Mouse (Mus musculus): Measurements from ENCODE around the gene Bloc1s4. TPM values are rescaled to one million over a fixed set of nuclear protein-coding genes. Genes with fewer than 3 reads are reported as not detected.

The Bloc1s4 gene
- polyA plus RNA-seq, 1 experiment from 2014 or later: 23.5 TPM

- WGBS: 83% methylated on average over 8 of the region's 8 CpGs
- Histone ChIP-seq H3K27ac (replicated peaks) (no peak overlapping the region), H3K9me3 (replicated peaks) (no peaks in the 10 kb centered on the region), H3K27me3 (ENCODE audit: low read depth, poor library complexity, severe bottlenecking) (no peaks in the 10 kb centered on the region), H3K4me3 (no peak overlapping the region), H3K36me3 (no peaks in the 10 kb centered on the region), H3K4me1 (no peaks in the 10 kb centered on the region)
- no peak for DNase-seq (ENCODE audit: low spot score)
Observed at GRCm38 (mm10) chr5:36736009-36736408, 12.4 kb downstream of the Bloc1s4 start.

GRCm38 (mm10) chr5:36735106-36735505 is 13.3 kb downstream of the Bloc1s4 start:
- DNase-seq (ENCODE audit: low spot score): no peak
- 94% methylated on average over 6 of the region's 6 CpGs for WGBS
- Histone ChIP-seq H3K27ac (replicated peaks) (no peak overlapping the region), H3K9me3 (replicated peaks) (no peaks in the 10 kb centered on the region), H3K27me3 (ENCODE audit: low read depth, poor library complexity, severe bottlenecking) (no peaks in the 10 kb centered on the region), H3K4me3 (no peak overlapping the region), H3K4me1 (no peaks in the 10 kb centered on the region), H3K36me3 (no peaks in the 10 kb centered on the region)

- no peak overlapping the region for H3K27ac ChIP-seq (replicated peaks)
- no peak overlapping the region for H3K4me3 ChIP-seq
- WGBS: 75% methylated on average over 3 of the region's 3 CpGs
- no peaks in the 10 kb centered on the region; the same call in 1 of the 2 replicates for H3K4me1 ChIP-seq
- H3K9me3 ChIP-seq (replicated peaks): no peaks in the 10 kb centered on the region
- H3K27me3 ChIP-seq (ENCODE audit: low read depth, poor library complexity, severe bottlenecking): no peaks in the 10 kb centered on the region
- DNase-seq (ENCODE audit: low spot score): no peak
- H3K36me3 ChIP-seq: no peaks in the 10 kb centered on the region
Observed at GRCm38 (mm10) chr5:36733405-36733804, 15.0 kb downstream of the Bloc1s4 start.

GRCm38 (mm10) chr5:36731901-36732652 is 16.4 kb downstream of the Bloc1s4 start:
- Histone ChIP-seq H3K4me3 (no peak overlapping the region), H3K4me1 (no peaks in the 10 kb centered on the region; the same call in 1 of the 2 replicates), H3K9me3 (replicated peaks) (no peaks in the 10 kb centered on the region), H3K27ac (replicated peaks) (no peak overlapping the region), H3K36me3 (no peaks in the 10 kb centered on the region), H3K27me3 (ENCODE audit: low read depth, poor library complexity, severe bottlenecking) (no peaks in the 10 kb centered on the region)
- 84% methylated on average over 7 of the region's 7 CpGs for WGBS
- DNase-seq (ENCODE audit: low spot score): no peak

DNA sequence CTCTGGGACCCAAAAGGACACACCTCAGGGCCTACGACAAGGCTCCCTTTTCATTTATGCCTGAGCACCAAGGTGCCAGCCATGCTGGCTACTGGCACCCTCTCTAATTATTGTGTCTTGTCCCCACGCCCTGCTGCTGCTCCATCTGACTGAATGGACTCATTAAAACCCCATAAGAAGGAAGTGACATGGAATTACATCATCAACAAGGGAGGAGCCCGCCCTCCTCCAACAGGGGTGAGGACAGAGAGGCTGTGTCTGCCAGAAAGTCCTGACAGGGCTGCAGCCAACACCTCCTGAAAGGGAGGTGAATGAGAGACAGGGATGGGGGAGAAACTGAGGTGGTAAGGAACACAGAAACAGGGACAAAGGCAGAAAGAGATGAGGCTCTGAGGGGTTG is 17.8 kb downstream of the Bloc1s4 start:
- WGBS: 84% methylated on average over 3 of the region's 3 CpGs
- no peak for DNase-seq (ENCODE audit: low spot score)
- H3K27me3 ChIP-seq (ENCODE audit: low read depth, poor library complexity, severe bottlenecking): no peaks in the 10 kb centered on the region
- no peak overlapping the region for H3K27ac ChIP-seq (replicated peaks)
- peaks cover 3% of the 10 kb centered on the region for H3K4me1 ChIP-seq
- H3K36me3 ChIP-seq: no peaks in the 10 kb centered on the region
- no peaks in the 10 kb centered on the region for H3K9me3 ChIP-seq (replicated peaks)
- no peak overlapping the region for H3K4me3 ChIP-seq

- WGBS: 90% methylated on average over 2 of the region's 2 CpGs
- Histone ChIP-seq H3K4me1 (peaks cover 3% of the 10 kb centered on the region), H3K9me3 (replicated peaks) (no peaks in the 10 kb centered on the region), H3K27me3 (ENCODE audit: low read depth, poor library complexity, severe bottlenecking) (no peaks in the 10 kb centered on the region), H3K36me3 (no peaks in the 10 kb centered on the region), H3K4me3 (no peak overlapping the region), H3K27ac (replicated peaks) (no peak overlapping the region)
- no peak for DNase-seq (ENCODE audit: low spot score)
Observed at GRCm38 (mm10) chr5:36729923-36730322, 18.5 kb downstream of the Bloc1s4 start.

DNA sequence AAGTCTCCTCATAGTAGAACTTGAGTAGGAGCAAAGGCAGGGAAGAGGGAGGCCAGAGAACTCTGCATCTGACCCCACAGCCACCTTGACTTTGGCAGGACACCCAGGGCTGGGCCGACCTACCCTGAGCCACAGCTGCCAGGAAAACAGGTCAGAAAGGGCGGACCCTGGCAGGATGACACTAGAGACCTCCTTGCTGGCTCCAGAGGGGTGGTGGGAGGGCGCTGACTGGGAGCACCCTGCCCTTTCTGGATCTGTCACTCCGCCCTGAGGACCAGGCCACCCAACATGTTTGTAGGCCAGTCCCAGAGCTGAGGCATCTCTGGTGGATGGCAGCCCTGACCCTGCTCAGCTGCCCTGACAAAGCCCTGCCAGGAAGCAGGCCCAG is 19.4 kb downstream of the Bloc1s4 start:
- Histone ChIP-seq H3K36me3 (no peaks in the 10 kb centered on the region), H3K9me3 (replicated peaks) (no peaks in the 10 kb centered on the region), H3K4me3 (no peak overlapping the region), H3K27me3 (ENCODE audit: low read depth, poor library complexity, severe bottlenecking) (no peaks in the 10 kb centered on the region), H3K4me1 (peaks cover 3% of the 10 kb centered on the region), H3K27ac (replicated peaks) (0 out of 2 replicates have a peak overlapping the region, but pooled peaks have one; percentile 28)
- no peak for DNase-seq (ENCODE audit: low spot score)
- 88% methylated on average over 4 of the region's 4 CpGs for WGBS

GRCm38 (mm10) chr5:36728403-36729085 is 19.9 kb downstream of the Bloc1s4 start:
- Histone ChIP-seq H3K9me3 (replicated peaks) (no peaks in the 10 kb centered on the region), H3K4me3 (no peak overlapping the region), H3K27ac (replicated peaks) (0 out of 2 replicates have a peak overlapping the region, but pooled peaks have one; percentile 28), H3K4me1 (peaks cover 3% of the 10 kb centered on the region), H3K36me3 (no peaks in the 10 kb centered on the region), H3K27me3 (ENCODE audit: low read depth, poor library complexity, severe bottlenecking) (no peaks in the 10 kb centered on the region)
- 76% methylated on average over 8 of the region's 8 CpGs for WGBS
- no peak for DNase-seq (ENCODE audit: low spot score)

DNA sequence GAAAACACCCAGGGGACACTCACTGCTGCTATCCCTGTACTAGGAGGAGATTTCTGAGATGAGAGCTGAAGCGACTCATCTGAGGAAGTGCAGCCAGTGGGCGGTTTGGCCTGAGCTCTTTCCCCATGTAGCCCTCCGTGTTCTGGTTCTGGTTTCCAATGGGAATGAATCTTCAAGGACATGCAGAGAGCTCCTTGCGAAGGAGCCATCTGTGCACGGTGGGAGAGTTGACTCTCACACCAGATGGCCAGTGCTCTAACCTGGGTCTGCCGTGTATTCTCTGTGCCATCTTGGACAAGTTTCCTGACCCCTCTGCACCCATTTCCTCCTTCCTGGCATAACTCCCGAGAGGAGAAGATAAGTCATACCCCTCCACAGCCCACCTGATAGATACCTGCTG is 20.7 kb downstream of the Bloc1s4 start:
- Histone ChIP-seq H3K27me3 (ENCODE audit: low read depth, poor library complexity, severe bottlenecking) (no peaks in the 10 kb centered on the region), H3K4me3 (no peak overlapping the region), H3K36me3 (no peaks in the 10 kb centered on the region), H3K27ac (replicated peaks) (no peak overlapping the region), H3K9me3 (replicated peaks) (no peaks in the 10 kb centered on the region), H3K4me1 (peaks cover 3% of the 10 kb centered on the region)
- WGBS: 75% methylated on average over 7 of the region's 7 CpGs
- no peak for DNase-seq (ENCODE audit: low spot score)

- no peaks in the 10 kb centered on the region for H3K36me3 ChIP-seq
- H3K9me3 ChIP-seq (replicated peaks): no peaks in the 10 kb centered on the region
- 79% methylated on average over 2 of the region's 2 CpGs for WGBS
- no peak overlapping the region for H3K4me3 ChIP-seq
- no peak overlapping the region for H3K27ac ChIP-seq (replicated peaks)
- H3K27me3 ChIP-seq (ENCODE audit: low read depth, poor library complexity, severe bottlenecking): no peaks in the 10 kb centered on the region
- no peak for DNase-seq (ENCODE audit: low spot score)
- H3K4me1 ChIP-seq: peaks cover 3% of the 10 kb centered on the region
Observed at GRCm38 (mm10) chr5:36727136-36727535, 21.3 kb downstream of the Bloc1s4 start.

DNA sequence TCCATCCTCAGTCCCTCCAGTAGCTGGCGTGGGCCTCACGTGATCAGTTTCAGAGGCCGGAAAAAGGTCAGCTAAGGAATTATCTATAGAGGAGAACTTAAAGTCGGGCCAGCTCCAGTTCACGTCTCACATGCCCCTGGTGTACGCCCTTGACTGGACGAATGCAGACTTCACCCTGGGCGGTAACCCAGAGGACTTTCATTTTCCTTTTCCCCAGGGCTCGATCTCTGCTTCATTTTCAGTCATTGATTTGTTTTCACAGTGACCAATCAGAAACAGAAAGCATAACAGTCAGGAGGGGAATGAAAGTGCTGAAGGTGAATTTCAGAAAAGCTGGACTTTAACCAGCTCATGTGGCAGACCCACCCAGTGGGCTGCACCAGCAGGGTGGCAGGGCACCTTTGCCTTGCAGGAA is 22.1 kb downstream of the Bloc1s4 start:
- 78% methylated on average over 9 of the region's 9 CpGs for WGBS
- H3K4me3 ChIP-seq: no peak overlapping the region
- no peak for DNase-seq (ENCODE audit: low spot score)

DNA sequence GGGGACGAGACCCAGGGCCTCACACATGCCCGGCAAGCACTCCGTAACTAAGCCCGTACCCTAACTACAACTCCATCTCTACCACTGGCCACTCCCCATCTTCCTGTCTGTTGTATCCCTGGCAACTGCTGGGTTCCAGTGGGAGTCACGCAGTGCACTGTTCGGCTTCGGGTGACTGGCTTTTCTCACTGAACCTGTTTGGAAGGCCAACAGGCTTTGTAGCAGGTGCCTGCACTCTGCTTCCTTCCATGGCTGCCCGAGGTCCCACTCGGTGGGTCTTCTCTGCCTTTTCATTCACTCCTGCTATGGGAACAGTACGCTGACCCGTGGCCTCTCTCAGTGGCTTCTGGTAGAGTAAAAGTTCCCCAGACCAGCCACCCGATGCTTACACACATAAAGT is 22.6 kb downstream of the Bloc1s4 start:
- Histone ChIP-seq H3K27me3 (ENCODE audit: low read depth, poor library complexity, severe bottlenecking) (no peaks in the 10 kb centered on the region), H3K36me3 (no peaks in the 10 kb centered on the region), H3K27ac (replicated peaks) (no peak overlapping the region), H3K4me1 (peaks cover 3% of the 10 kb centered on the region), H3K4me3 (no peak overlapping the region), H3K9me3 (replicated peaks) (no peaks in the 10 kb centered on the region)
- WGBS: 67% methylated on average over 12 of the region's 12 CpGs
- no peak for DNase-seq (ENCODE audit: low spot score)

More for the DNA sequence above, 22.1 kb downstream of the Bloc1s4 start:
- Histone ChIP-seq H3K9me3 (replicated peaks) (no peaks in the 10 kb centered on the region), H3K36me3 (no peaks in the 10 kb centered on the region), H3K4me1 (peaks cover 3% of the 10 kb centered on the region), H3K27ac (replicated peaks) (no peak overlapping the region), H3K27me3 (ENCODE audit: low read depth, poor library complexity, severe bottlenecking) (no peaks in the 10 kb centered on the region)

GRCm38 (mm10) chr5:36724274-36724673 is 24.2 kb downstream of the Bloc1s4 start:
- Histone ChIP-seq H3K27me3 (ENCODE audit: low read depth, poor library complexity, severe bottlenecking) (no peaks in the 10 kb centered on the region), H3K36me3 (no peaks in the 10 kb centered on the region), H3K4me1 (peaks cover 3% of the 10 kb centered on the region), H3K9me3 (replicated peaks) (no peaks in the 10 kb centered on the region), H3K27ac (replicated peaks) (no peak overlapping the region), H3K4me3 (no peak overlapping the region)
- DNase-seq (ENCODE audit: low spot score): no peak
- 81% methylated on average over 7 of the region's 7 CpGs for WGBS

Measured in midbrain, embryonic 10.5 days (tissue).